Mouse (Mus musculus): ENCODE results near the gene Traf3ip3.

DNA sequence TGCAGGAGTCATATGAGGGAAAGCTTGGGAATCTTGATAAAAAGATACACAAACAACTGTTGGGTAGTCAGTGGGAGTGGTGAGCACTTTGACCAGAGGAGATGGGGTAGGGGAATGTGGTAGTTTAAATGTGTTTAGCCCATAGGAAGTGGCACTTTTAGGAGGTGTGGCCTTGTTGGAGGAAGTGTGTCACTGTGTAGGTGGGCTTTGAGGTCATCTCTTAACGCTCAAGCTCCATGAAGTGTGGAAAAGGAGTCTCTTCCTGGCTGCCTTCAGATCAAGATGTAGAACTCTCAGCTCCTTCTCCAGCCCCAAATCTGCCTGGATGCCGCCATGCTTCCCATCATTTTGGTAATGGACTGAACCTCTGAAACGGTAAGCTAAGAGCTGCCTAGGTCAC, 6.0 kb upstream of the Traf3ip3 start, which contains the start of gene Lamb3:
- TF ChIP-seq CTCF (IDR thresholded peaks at IDR 0.05; ENCODE audit: borderline replicate concordance, insufficient read depth, low read depth, low read length) (no peak), POLR2A (IDR thresholded peaks at IDR 0.05; ENCODE audit: borderline replicate concordance, insufficient read depth, low read length) (no peak)
